Mouse (Mus musculus) kidney, adult 9 months (tissue): ENCODE results near the gene Khk.

Experiments
- DNase-seq: peaks from one replicate; pipeline ENCODE4 v3.0.0; 2022

Khk gene

DNA sequence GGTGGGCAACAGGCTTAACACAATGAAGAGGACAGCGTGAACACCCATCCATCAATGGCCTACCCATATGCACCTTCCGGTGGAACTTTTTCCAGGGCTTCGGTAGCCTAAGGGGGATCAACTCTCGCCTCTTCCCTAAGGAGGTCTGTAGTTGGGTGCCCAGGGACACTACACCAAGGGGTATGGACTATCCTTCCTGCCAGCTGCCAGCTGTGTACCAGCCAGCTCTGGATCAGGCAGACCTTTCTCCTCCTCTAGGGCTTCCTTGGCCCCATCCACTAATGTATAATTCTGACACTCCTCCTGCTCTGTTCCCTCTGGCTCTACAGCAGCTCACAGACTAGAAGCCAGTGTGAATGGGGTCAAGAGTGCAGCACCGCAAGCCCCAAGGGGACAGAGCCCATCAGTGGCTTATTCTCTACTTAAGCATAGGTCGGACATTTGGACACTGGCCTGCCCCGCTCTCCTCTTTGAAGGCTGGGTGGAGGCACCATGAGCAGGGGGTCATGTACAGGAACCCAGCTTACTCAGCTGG, 7.1 kb upstream of the Khk start:
- DNase-seq = no peak

DNA sequence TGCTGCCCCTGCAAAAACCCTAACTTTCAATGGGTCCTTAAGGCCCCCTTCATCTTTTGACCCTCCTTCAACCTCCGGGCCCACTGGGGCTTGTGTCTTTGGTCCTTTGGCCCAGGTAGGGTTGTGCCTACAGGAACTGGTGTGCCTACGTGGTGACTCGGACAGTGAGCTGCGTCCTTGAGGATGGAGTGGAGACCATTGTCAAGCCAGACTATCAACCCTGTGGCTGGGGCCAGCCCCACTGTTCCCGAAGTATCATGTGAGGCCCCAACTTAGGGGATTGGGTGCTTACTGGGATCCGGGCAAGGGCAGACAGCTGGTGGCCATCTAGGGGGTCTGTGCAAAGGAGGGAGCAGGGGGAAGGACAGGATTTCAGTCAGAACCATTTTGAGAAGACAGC, 6.4 kb upstream of the Khk start:
- no peak for DNase-seq

DNA sequence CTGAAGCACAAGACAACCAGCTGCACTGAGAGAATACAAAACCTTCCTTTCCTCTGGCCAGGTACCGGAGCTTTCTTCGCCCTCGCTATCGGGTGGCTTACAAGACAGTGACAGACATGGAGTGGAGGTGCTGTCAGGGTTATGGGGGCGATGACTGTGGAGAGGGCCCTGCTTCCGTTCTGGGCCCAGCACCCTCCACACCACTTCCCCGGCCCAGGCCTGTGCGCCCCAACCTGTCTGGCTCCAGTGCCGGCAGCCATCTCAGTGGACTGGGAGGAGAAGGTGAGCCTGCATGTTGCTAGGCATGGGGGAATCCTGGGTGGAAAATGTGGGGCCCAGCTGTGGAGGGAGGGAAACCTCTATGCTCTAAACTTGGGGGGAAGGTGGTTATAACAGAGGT, 5.8 kb upstream of the Khk start:
- DNase-seq = no peak

DNA sequence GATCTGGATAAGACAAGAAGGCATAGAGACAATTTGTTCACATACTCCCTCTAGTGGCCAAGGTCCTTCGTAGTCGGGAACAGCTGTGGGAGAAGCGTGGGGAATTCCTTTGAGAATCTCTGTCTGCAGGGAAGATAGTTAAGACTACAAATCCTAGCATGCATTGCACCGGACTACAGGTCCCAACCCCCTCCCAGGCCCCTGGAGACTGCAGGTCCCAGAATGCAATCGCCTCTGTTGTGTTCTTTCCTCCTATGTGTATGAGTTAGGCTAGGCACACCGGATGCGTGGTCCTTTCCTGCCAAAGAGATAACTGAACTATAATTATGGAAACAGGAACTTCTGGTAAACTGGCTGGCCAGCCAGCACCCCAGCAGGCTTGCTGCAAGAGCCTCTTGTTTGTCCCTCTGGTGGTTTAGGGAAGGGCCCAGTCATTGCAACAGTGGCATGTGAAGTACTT, 5.2 kb upstream of the Khk start:
- DNase-seq = peak; percentile 98

DNA sequence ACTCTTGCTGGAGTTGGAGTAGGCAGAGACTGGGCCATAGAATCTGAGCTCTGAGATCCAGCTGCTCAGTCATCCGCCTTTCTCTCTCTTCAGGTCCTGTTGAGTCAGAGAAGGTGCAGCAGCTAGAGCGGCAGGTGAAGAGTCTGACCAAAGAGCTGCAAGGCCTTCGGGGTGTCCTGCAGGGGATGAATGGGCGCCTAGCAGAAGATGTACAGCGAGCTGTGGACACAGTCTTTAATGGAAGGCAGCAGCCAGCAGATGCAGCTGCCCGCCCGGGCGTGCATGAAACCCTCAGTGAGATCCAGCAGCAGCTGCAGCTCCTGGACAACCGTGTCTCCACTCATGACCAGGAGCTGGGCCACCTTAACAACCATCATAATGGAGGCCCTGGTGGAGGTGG, 4.4 kb upstream of the Khk start:
- no peak for DNase-seq

DNA sequence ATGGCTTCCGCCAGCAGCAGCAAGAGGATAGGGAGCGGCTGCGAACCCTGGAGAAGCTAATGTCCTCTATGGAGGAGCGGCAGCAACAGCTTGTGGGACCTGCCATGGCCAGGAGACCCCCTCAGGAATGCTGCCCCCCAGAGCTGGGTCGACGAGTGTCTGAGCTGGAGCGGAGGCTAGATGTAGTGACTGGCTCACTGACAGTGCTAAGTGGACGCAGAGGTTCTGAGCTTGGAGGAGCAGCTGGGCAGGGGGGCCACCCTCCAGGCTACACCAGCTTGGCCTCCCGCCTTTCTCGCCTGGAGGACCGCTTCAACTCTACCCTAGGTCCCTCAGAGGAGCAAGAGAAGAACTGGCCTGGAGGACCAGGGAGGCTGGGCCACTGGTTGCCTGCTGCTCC, 3.9 kb upstream of the Khk start:
- no peak for DNase-seq

DNA sequence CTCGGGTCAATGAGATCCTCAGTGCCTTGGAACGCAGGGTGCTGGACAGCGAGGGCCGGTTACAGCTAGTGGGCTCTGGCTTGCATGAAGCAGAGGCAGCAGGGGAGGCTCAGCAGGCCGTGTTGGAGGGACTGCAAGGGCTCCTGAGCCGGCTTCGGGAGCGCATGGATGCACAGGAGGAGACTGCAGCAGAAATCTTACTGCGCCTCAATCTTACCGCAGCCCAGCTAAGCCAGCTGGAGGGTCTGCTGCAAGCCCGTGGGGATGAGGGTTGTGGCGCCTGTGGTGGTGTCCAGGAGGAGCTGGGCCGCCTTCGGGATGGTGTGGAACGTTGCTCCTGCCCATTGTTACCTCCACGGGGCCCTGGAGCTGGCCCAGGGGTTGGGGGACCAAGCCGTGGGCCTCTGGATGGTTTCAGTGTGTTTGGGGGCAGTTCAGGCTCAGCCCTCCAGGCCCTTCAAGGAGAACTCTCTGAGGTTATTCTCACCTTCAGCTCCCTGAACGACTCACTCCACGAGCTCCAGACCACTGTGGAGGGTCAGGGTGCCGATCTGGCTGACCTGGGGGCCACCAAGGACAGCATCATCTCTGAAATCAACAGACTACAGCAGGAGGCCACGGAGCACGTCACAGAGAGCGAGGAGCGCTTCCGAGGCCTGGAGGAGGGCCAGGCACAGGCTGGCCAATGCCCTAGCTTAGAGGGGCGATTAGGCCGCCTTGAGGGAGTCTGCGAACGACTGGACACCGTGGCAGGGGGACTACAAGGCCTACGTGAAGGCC, 3.1 kb upstream of the Khk start:
- DNase-seq = peak; percentile 27

DNA sequence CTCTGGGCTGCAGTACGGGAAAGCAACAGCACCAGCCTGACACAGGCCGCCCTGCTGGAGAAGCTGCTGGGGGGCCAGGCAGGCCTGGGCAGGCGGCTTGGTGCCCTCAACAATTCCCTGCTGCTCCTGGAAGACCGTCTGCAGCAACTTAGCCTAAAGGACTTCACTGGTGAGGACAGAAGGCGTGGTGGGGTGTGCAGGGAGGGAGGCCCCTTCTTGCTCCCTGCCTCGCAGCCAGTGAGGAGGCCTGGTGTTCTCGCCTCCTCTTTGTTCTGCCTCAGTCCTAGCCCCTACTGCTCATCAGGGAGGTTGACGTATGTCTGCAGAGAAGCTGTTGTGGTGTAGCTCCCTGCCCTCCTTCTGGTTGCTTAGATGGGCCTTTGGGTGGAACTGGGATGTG, 2.5 kb upstream of the Khk start:
- no peak for DNase-seq

DNA sequence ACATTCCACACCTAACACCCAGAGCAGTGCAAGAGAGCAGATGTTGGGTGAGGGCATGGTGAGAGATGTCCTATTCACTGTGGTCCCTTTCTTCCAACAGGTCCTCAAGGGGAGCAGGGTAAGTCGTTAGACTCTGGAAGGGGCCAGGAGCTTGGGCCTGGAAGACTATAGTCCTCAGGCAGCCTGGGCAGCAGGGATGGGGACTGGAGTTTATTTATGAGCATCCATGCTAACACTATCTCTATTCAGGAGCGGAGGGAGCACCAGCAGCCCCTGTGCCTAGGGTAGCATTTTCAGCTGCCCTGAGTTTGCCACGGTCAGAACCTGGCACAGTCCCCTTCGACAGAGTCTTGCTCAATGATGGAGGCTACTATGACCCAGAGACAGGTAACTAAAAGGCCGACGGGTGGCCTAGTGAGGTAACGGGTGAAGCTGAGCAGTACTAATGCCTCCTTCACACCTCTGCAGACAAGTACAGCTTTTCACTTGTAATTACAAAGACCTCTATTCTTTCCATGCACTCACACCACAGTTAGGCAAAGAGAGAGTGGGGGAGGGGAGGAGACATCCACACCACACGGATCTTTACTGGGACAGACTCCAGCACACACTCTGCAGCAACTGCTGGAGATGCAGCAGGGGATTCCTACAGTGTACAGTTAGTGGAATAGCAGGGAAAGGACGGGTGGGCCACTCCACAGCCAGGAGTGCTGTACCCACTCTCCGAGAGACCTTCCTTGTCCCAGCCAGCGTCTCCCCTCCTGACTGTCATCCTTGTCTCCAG, 1.2 kb upstream of the Khk start:
- DNase-seq = peak; percentile 42

DNA sequence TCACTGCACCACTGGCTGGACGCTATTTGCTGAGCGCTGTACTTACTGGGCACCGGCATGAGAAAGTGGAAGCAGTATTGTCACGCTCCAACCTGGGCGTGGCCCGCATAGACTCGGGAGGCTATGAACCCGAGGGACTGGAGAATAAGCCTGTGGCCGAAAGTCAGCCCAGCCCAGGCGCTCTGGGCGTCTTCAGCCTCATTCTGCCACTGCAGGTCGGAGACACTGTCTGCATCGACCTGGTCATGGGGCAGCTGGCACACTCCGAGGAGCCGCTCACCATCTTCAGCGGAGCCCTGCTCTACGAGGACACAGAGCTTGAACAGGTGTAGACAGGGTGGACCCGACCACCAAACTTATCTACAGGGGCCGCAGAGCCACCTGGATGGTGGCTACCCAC, 610 bp upstream of the Khk start:
- DNase-seq = peak; percentile 63

DNA sequence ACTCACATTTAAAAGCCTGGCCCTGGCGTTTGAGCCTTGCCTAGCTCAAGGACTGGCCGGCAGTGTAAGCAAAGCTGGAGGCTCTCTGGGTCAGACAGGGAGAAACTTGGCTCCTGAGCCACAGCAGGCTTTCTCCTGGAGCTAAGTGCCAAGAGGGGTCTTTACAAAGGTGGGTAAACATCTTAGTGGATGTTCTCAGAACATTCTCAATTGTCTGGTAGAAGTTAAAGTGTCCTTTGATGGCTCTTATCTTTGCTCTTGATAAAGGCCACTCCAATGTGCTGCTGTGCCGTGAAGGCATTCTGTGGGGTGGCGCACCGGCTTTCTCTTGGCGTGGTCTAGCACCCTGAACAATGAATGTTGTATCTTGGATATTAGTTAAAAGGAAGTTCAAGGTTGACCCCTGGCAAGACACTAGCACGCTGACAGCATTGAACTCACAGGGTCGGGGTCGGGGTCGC, 1.4 kb downstream of the Khk start:
- peak; percentile 38 for DNase-seq

DNA sequence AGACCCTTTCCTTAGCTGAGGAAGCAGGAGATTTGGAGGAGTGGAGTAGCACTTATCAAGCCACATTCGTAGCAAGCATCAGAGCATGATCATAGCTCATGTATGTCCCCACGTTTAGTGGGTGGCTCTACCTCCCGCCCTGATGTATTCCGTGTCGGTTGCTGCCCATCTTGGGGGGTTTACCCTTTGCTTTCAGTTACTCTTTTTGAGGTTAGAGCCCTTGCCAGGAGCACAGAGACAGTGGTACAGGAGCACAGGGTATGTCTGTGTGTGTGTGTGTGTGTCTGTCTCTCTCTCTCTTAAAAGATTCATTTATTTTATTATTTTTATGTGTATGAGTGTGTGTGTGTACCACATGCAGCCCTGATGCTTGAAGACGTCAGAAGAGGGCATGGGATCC, 1.9 kb downstream of the Khk start:
- no peak for DNase-seq

DNA sequence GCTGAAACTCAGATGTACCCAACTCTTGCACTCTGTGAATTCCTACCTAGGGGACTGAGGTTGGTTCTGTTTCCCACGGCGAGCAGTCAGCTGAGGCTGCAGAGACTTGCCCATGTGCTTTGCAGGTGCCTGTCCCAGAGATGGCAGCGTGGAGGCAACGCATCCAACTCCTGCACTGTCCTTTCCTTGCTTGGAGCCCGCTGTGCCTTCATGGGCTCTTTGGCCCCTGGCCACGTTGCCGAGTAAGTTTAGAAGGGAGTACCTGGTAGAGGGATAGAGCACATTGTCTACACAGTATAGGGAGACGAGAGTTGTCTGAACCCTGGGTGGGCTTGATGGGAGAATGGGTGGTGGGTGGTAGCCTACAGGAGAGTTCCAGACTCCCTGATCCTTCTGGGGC, 3.4 kb downstream of the Khk start:
- peak; percentile 40 for DNase-seq

DNA sequence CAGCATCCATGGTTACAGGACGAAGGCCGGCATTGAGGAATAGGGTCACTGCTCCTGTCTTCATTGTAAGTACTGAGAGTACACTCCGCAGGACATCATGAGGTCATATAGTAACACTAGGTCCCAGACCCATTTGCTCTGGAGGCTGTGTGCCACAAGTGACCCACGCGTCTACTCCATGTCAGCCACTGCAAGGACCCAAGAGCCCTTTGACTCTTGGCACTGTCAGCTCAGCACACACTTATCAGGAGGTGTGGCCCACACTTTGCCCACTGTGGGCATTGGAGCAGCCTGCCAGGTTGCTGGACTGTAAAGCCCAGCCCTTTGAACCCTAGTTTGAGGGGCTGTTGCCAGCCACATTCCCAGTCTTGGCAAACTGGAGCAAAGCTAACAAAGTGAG, 4.0 kb downstream of the Khk start:
- peak; percentile 95 for DNase-seq

DNA sequence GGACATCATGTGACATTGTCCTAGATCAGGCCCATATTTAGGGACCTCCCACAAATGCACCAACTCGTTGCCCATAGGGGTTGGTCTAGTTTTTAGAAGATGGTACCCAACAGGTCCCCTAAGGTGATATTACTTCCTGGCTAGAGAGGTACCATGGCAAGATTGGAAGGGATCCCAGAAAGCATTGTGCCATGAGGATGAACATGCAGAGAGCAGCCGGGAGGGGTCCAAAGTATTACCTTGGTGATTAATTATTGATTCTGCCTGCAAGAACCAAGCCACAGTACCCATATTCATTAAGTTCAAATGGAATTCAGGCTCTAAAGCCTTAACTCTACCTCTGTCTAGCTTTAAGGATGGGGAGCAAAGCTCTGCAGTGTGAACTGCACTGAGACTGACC, 4.8 kb downstream of the Khk start:
- peak; percentile 95 for DNase-seq

DNA sequence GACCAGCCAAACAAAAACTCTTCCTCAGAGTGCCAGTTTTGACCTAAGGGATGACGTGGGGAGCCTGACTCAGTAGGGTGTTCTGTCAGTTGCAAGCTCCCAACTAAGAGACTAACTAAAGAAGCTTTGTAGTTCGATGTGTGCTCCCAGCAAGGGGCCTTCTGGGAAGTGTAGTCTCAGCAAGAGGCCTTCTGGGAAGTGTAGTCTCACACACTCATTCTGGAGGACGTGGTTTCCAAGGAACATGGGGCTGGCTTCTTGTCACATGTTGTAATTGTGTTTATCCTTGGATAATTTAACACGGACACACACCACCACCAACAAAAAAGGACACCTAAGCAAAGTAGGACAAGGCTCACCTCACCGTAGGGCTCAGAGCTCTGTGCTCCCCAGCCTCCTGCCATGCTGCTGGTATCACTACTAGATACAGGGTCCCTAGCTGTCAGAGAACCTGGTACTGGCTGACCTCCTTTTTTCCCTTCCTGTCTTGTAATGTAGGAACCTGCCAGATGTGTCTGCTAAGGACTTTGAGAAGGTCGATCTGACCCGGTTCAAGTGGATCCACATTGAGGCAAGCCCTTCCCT, 6.8 kb downstream of the Khk start:
- peak; percentile 70 for DNase-seq

DNA sequence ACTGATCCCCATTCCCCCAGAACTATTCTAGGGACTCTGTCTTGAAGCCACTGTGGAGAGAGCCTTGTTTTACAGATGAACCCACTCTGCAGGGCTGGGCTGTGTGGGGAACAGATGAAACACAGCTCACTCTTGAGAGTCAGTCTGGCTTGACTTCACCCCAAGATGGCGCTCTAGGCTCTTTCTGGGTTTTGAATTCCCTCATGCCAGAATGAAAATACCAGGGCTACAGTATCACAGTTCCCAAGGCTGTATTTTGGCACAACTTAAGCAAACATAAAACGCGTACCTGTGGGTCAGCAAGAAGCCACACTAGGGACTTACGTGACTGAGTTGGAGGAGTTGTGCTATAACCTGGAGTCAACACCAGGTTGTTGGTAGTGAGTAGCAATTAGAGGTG, 8.9 kb downstream of the Khk start:
- DNase-seq = peak; percentile 81

DNA sequence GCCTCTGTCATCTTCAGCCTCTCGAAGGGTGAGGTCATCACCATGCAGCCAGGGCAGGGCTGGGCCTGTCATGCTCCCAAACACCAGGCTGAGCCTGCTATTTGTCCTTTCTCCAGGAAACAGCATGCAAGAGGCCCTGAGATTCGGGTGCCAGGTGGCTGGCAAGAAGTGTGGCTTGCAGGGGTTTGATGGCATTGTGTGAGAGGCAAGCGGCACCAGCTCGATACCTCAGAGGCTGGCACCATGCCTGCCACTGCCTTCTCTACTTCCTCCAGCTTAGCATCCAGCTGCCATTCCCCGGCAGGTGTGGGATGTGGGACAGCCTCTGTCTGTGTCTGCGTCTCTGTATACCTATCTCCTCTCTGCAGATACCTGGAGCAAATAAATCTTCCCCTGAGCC, 9.6 kb downstream of the Khk start:
- DNase-seq = peak; percentile 14

DNA sequence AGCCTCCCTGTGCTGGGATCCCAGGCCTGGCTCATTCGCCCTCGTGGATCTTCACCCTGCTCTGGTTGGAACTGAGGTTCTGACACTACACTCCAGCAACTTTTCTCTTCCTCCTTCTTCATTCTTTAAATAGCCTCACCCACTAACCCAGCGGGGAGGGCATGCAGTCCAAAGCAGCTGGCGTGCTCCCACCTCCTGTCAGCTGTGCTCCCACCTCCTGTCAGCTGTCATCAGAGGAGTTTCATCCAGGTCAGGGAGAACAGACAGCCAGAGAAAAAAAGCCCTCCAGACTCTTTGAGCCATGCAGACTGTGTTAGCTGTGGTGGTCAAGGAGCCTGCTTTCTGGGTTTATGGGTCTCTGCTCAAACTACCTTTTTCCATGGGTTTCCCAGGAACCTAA, 10.1 kb downstream of the Khk start:
- no peak for DNase-seq

DNA sequence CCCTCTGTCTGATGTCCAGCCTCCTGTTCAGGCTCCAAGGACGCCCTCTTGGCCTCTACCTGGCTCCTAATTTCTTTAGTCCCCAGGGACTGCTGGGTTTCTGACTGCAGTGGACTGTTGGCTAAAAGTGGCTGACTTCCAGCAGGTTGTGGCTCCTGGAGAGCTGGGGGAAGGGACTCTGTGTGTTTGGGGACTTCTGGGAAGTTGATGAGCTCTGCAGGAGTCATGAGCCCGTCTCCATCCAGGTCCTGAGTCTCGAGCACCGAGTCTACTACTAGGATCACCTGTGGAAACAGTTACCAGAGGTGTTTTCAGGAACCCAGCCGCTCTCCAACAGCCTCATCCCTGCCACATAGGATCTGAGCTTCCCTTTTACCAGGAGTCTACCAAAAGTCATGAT, 12.5 kb downstream of the Khk start:
- DNase-seq = peak; percentile 15

DNA sequence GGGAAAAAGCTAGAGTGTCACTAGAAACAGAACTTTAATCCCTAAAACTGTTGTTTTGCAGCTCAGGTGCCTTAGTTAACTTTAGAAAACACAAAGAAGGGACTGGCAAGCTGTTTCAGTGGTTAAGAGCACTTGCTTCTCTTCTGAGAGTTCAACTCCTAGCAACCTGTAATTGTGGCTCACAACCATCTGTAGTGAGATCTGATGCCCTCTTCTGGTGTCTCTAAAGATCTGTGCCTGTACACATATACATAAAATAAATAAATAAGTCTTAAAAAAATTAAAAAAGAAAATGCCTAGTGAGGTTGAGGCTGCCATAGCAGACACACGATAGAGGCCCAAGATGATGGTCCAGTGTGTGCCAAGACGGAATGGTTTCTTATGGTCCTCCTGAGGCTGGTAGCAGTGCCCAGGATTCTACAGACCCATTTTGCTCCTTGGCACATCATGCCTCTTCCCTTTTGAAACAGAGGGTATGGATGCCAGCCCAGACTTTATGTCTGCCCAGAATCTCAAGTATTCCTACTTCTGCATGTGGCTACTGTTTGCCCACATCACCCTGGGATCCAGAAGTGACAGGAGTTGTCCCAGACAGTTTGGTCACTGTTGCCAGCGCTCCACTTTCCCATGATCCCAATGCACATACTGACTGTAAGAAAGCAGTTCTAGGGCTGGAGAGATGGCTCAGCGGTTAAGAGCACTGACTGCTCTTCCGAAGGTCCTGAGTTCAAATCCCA, 13.7 kb downstream of the Khk start:
- peak; percentile 13 for DNase-seq

DNA sequence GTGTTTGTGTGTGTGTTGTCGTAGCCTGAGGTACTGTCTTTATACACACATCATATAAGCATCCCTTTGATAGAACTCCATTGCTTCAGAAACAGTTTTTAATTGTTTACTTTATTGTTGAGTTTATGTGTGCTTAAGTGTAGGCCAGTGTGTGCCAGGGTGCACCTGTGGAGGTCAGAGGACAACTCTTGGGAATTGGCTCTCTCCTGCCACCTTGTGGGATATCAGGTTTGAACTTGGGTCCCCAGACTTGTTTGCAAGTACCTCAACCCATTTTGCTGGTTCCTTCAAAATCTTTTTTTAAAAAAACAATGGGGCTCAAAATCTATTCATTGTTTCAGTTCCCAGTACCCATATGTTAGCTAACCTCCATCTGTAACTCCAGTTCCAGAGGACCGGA, 21.8 kb downstream of the Khk start:
- peak; percentile 70 for DNase-seq

DNA sequence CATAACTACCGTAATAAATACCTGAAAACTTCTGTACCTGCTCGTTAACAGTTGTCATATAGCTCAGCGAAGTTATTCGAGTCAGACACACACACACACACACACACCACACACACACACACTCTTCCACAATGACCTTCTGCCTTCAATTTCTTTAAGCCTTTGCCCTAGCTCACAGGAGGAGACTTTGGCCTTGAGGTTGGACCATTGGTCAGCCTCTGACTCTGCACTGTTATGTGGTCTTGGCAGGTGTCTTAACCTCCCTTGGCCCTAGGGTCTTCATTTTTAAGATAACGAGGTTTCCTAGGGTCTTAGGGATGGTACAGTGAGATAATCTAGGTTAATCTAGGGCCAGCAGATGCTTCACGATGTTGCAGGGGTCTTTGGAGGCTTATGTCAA, 23.1 kb downstream of the Khk start:
- DNase-seq = peak; percentile 81
